Mouse (Mus musculus): ENCODE results near the gene Slc9c1. TPM values are rescaled to one million over a fixed set of nuclear protein-coding genes. Genes with fewer than 3 reads are reported as not detected.
A peak's percentile ranks its signal among the peaks of the same experiment; 100 is the strongest.

Gene Slc9c1
- polyA plus RNA-seq, 1 experiment = not detected

DNA sequence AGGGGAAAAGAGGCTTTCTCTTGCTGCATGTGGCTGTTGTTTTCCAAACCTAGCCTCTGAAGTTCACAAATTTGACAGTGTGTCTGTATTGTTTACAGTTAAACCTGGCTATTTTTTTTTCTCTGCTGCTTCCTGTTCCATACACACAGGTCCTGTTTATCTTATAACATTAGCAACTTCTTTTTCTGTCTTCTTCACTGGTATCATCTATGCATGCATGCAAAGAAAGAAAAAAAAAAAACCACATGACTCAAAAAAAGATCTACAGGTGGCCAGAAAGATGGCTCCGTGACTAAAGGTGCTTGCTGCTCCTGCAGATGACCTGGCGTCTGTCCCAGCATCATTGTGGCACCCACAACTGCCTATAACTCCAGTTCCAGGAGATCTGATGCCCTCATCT lies 90.2 kb downstream of the Slc9c1 start:
- no peak for DNase-seq (ENCODE audit: low read depth)
- no peak for TF ChIP-seq CTCF (IDR thresholded peaks at IDR 0.05; ENCODE audit: borderline replicate concordance, extremely low read depth, insufficient read depth, insufficient read length)
- TF ChIP-seq POLR2A (IDR thresholded peaks at IDR 0.05; ENCODE audit: borderline replicate concordance, extremely low read depth, insufficient read depth, insufficient read length, poor library complexity, severe bottlenecking) = no peak

DNA sequence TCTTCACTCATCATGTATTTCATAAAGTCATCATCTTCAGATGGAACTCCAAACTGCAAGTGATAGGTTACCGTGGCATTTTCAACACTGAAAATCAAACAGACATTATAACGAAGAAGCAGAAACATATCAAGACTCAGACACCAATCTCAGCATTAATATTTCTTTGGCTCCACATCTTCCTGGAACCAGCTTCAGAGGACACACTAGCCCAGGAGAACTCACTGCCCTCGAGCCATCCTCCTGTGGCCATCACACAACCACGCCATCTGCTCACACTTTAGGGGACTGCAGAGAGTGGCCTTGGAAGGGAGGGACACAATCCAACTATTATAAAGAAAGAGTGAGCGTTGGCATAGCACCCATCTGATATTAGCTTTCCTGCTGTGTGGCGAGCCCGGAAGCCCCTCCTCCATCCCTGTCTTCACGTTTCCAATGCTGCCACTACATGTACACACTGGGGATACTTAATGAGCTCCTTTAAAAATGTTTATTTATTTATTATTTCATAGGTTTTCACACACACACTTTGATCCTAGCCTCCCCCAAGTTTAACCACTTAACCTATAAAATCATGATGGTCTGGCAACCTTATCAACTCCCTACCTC lies 94.5 kb downstream of the Slc9c1 start:
- TF ChIP-seq CTCF (IDR thresholded peaks at IDR 0.05; ENCODE audit: borderline replicate concordance, extremely low read depth, insufficient read depth, insufficient read length) = no peak
- DNase-seq (ENCODE audit: low read depth) = no peak

DNA sequence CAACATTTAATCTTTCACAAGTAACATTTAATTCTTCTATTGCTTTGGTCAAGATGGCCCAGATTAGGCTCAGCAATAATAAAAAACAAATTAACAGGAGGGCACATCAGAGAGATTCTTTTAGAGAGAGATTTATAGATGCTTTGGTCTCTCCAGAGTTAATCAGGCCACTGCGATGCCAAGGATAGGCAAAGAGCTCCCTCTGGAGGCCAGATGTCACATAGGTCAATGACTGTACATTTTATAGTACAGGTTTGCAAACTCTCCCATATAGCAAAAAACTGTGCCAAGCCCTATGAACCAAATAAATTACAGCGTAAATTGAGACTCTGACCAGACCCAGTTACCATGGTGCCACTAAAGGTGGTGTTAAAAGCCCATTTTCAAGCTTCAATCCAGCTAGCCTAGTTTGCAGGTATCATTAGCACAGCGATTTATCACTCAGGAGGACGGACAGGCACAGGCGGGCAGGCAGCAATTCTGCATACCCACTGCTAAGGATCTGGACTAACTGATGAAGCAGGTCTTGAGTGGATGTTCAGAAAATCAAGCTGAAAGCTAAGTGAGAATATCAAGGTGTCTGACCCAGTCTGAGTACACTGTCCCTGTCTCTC lies 95.3 kb downstream of the Slc9c1 start:
- TF ChIP-seq CTCF (IDR thresholded peaks at IDR 0.05; ENCODE audit: borderline replicate concordance, extremely low read depth, insufficient read depth, insufficient read length) (peak; percentile 80; the same call in 1 of the 2 replicates), POLR2A (IDR thresholded peaks at IDR 0.05; ENCODE audit: borderline replicate concordance, extremely low read depth, insufficient read depth, insufficient read length, poor library complexity, severe bottlenecking) (no peak)
- peak; percentile 82 for DNase-seq (ENCODE audit: low read depth)

DNA sequence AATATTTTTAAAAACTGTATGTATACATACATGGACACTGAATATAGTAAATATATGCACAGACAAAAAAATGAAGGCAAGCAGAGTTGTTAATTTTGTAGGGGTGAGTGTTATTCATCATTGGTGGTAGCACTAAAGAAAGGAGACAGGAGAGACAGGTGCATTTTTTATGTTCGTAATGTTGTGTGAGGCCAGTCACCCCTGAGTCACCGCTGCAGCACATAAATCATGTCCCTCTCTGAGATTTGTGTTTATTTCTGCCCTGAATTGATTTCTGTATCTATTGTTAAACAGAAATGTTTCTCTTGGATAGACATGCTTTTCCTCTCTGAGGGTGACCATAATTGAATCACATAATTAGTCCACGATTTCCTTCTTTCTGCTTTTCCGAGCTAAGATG lies 97.3 kb downstream of the Slc9c1 start:
- DNase-seq (ENCODE audit: low read depth) = no peak
- TF ChIP-seq CTCF (IDR thresholded peaks at IDR 0.05; ENCODE audit: borderline replicate concordance, extremely low read depth, insufficient read depth, insufficient read length) = no peak

DNA sequence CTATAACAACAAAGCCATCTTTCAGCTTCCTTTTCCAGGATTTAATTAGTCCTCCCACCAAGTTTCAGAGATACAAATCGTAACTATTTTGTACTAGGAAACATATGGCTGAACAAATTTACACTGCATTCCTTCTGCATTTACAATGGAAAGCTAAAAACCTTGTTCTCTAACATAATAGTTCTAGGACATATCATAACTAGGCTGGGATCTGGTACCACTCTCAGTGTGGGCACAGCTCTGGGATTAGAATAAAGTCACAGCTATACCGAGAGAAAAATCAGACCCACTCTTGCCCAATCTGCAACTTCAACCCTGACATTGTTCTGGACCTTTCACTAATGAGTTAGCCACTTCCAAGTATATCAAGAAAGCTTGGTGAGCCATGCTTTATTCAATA lies 100.7 kb downstream of the Slc9c1 start:
- DNase-seq (ENCODE audit: low read depth) = no peak
- TF ChIP-seq POLR2A (IDR thresholded peaks at IDR 0.05; ENCODE audit: borderline replicate concordance, extremely low read depth, insufficient read depth, insufficient read length, poor library complexity, severe bottlenecking) (no peak), CTCF (IDR thresholded peaks at IDR 0.05; ENCODE audit: borderline replicate concordance, extremely low read depth, insufficient read depth, insufficient read length) (no peak)

DNA sequence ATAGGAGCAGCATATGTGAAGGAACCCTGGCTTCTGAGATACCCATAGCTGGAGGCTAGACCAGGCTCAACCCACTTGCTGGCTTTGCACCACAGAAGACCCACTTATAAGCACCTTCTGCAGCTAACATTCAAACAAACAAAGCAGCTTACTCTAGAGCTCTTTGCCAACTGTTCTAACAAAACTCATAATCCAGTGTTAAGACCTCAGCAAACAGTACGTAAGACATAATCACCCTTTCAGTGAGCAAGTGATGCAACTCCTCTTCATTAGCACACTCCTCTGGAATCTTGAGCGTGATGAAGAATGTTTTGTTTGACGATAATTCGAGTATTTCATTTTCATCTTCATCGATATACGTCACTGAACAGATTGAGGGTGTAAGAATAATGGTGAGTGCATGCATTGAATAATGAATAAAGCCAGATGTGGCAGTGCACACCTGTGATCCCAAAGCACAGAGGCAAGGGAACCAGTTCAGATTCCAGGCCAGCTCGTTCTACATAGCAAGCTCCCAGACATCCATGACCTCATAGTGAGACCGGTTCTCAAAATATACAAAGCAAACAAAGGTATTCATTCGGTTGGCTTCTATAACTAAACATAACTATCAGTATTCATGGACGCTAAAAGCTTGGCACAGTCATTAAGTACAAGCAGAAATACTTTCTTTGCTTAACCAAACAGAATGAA lies 105.1 kb downstream of the Slc9c1 start:
- TF ChIP-seq CTCF (IDR thresholded peaks at IDR 0.05; ENCODE audit: borderline replicate concordance, extremely low read depth, insufficient read depth, insufficient read length) (no peak), POLR2A (IDR thresholded peaks at IDR 0.05; ENCODE audit: borderline replicate concordance, extremely low read depth, insufficient read depth, insufficient read length, poor library complexity, severe bottlenecking) (no peak)
- no peak for DNase-seq (ENCODE audit: low read depth)

DNA sequence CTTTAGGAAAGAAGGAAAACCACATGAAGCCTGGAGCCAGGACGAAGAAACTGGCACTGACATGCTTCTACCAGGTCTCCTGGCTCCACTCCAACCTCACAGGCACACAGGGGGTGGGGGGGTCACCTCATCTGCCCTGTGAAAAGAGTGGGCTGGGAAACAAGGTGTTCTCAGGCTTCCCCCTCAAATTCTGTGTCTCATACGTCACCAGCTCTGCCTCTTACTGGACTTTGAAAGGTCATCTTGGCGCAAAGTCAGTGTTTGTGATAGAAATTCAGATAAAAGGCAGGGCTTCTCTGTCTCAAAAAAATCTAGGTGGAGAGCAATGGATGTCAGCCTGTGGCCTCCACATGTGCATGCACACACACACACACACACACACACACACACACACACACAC lies 106.2 kb downstream of the Slc9c1 start:
- TF ChIP-seq CTCF (IDR thresholded peaks at IDR 0.05; ENCODE audit: borderline replicate concordance, extremely low read depth, insufficient read depth, insufficient read length) = no peak
- no peak for TF ChIP-seq POLR2A (IDR thresholded peaks at IDR 0.05; ENCODE audit: borderline replicate concordance, extremely low read depth, insufficient read depth, insufficient read length, poor library complexity, severe bottlenecking)
- DNase-seq (ENCODE audit: low read depth) = no peak

DNA sequence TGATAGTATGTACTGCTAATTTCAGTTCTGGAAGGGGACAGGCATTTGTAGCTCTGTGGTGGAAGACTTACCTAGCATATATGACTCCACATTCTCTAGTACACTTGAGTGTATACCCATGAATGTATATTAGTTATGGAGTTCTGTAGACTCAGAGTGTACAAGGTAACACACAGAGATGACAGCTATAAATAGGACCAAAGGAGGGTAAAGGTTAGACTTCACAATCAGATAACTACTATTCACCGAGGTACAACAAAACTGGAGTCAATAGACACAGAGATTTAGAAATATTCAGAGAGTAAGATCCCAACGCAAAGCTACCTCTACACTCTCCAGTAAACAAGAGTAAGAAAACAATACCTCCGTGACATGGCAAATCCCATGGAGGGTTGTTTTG lies 108.8 kb downstream of the Slc9c1 start:
- no peak for TF ChIP-seq CTCF (IDR thresholded peaks at IDR 0.05; ENCODE audit: borderline replicate concordance, extremely low read depth, insufficient read depth, insufficient read length)
- no peak for TF ChIP-seq POLR2A (IDR thresholded peaks at IDR 0.05; ENCODE audit: borderline replicate concordance, extremely low read depth, insufficient read depth, insufficient read length, poor library complexity, severe bottlenecking)
- DNase-seq (ENCODE audit: low read depth) = no peak

DNA sequence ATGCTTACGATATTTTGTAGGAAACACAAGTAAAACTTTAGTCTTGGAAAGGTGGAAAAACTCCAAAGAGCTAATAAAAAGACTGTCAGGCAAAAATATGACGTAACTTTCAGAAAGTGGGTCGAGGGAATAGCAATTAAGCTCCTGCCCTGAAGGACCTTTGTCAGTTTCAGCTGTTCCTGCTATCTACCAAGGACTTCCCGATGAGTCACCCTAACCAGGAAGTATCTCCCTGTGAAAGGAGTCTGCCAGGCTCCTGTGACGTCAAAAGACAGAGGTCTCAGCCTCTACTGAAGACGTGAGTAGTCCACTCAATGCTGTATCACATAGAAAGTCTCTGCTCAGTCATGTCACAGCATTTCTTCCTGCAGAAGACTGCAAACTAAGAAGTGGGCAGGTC lies 109.3 kb downstream of the Slc9c1 start:
- no peak for TF ChIP-seq CTCF (IDR thresholded peaks at IDR 0.05; ENCODE audit: borderline replicate concordance, extremely low read depth, insufficient read depth, insufficient read length)
- TF ChIP-seq POLR2A (IDR thresholded peaks at IDR 0.05; ENCODE audit: borderline replicate concordance, extremely low read depth, insufficient read depth, insufficient read length, poor library complexity, severe bottlenecking) = no peak

DNA sequence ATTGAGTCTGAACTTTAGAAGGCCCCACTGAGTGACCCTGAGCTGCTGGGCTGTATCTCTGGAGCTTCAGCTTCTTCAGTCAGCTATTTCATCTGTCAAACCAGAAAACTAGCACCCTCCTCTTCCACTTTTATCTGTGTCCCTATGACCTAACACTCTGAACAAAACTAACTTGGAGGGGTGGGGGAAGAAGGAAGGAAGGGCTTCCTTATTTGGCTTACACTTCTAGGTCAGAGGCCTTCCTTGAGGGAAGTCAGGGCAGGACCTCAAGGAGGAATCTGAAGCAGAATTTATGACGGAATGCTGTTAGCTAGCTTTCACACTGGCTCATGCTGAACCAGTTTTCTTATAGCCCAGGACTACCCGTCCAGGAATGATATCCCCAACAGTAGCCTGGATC lies 116.4 kb downstream of the Slc9c1 start:
- TF ChIP-seq POLR2A (IDR thresholded peaks at IDR 0.05; ENCODE audit: borderline replicate concordance, extremely low read depth, insufficient read depth, insufficient read length, poor library complexity, severe bottlenecking) (no peak), CTCF (IDR thresholded peaks at IDR 0.05; ENCODE audit: borderline replicate concordance, extremely low read depth, insufficient read depth, insufficient read length) (no peak)
- no peak for DNase-seq (ENCODE audit: low read depth)

More for the DNA sequence above, 109.3 kb downstream of the Slc9c1 start:
- DNase-seq (ENCODE audit: low read depth) = no peak

DNA sequence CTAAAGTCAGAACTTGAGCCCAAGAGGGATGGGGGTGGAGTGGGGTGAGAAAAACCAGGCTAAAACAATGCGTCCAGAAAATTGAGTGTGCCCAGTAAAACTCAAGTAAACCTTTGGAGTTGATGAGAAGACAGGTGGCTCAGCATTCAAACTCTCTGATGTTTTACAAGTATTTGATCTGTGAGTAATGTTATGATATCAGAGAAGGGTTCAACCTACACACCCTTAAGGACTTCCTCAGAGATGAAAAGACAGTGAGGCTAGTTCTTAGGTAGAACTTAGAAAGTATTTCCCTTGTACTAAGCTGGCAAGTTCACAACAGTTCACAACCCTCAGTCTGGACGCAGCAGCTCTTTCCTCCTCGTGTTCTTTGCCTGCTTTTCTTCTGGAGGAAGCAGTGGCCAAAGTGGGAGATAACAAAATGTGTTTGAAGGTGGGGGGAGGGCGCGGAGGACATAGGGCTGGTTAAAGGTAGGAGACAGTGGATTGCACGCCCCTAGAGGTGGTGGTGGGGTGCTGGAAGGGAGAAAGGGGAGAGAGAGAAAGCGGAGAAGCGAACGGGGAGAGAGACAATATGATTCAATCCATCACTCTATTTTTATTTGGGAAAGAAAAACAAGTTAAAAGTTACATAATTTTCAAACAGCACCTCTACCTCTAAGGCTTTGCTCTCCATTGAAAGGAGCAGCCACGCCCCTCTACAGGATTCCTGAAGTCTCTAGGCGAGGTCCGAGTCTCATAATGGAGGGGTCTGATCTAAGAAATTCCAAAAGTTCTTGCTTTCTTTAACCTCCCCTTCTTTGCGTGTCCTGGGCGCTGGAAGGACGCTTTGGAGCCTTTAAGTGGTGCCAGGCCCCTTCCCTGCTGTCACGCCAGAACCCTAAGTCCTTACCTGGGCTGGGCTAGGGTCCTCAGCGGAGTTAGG lies 118.2 kb downstream of the Slc9c1 start:
- DNase-seq (ENCODE audit: low read depth) = no peak
- TF ChIP-seq POLR2A (IDR thresholded peaks at IDR 0.05; ENCODE audit: borderline replicate concordance, extremely low read depth, insufficient read depth, insufficient read length, poor library complexity, severe bottlenecking) (no peak), CTCF (IDR thresholded peaks at IDR 0.05; ENCODE audit: borderline replicate concordance, extremely low read depth, insufficient read depth, insufficient read length) (no peak)

All from brain, embryonic 14.5 days (tissue).